Mouse (Mus musculus) heart, postnatal 0 days (tissue): ENCODE measurements around the gene Scpep1.

Experiments used
- CTCF ChIP-seq: IDR thresholded peaks from 2 replicates; pipeline ENCODE4 v1.5.1; 2016; ENCODE audit warnings: antibody characterized with exemption, control low read depth, low read depth
- EP300 ChIP-seq: IDR thresholded peaks from 2 replicates; pipeline ENCODE4 v1.6.1; 2016; ENCODE audit warnings: antibody characterized with exemption, low read depth

DNA sequence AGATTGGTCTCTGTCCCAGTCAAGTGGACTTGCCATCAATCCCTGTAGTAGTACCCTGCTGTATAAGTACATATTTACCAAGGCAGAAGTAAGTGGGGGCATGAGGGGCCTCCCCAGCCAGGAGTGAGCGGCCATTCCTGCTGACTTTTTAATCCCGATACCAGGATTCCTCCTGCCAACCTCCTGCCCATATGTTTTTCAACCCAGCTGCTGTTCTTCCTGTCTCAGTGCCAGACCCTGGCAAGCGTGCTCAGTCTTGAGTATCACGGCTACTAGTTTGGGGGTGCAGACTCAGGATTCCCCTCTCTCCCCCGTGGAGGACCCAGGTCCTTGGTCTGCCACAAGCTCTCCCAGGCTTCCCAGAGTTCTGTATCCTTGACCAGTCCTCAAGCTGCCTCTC lies 47.4 kb upstream of the Scpep1 start:
- TF ChIP-seq CTCF = no peak
- no peak for TF ChIP-seq EP300
